Mouse (Mus musculus): ENCODE data around the gene Tex28.
"Not testable (repeated sequence)": the region's sequence is repeated elsewhere in the genome, so short reads cannot be mapped to it uniquely, and the experiment has no call there.

Tex28 gene

DNA sequence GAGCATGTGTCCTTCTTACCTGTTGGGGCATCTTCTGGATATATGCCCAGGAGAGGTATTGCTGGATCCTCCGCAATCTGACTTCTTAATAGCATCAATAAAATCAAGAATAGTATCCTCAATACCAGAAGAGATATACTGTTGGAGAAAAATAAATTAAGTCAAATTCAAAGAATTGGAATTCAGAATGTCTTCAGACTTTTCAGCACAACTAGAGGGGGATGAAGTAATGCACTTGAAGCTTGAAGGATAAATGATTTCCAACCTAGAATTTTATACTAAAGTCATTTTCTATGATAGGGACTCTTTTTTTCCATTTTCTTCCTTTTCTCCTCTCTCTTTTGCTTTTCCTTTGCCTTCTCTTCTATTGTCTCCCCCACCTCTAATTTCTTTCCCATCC is at the start of gene Tex28:
Tex28 (minus strand) TSS at position 101 of the 400 bp plus-strand sequence.
- no peak for DNase-seq (ENCODE audit: low spot score in 2 of 2)

DNA sequence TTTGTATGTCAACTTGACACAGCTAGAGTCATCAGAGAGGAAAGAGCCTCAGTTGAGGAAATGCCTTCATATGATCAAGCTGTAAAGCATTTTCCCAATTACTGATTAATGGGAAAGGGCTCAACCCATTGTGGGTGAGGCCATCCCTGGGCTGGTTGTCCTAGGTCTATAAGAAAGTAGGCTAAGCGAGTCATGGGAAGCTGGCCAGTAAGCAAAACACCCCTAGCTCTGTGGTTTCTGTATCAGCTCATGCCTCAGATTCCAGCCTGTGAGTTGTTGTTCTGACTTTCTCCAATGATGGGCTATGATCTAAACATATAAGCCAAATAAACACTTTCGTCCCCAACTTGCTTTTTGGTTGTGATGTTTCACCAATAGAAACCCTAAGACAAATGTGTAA is 35.9 kb upstream of the Tex28 start:
- no peak for DNase-seq (ENCODE audit: low spot score in 2 of 2)

DNA sequence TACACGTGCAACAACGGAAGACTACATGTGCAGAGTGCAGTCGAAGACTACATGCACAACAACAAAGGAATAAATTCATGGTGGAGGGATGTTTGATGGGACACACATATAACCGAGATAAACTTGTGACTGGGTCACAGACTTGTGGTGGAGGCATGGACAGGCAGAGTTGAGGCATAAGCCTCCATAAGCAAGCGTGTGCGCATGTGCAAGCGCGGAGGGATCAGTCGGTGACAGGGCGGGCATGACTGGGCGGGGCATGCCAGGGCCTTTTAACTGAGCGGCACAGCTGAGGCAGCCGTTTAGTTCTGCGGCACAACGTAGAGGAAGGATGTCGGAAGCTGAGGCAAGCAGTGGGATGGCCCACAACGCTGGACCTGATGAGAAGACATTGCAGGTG is 9.3 kb upstream of the Tex28 start, which contains the start of gene Tktl1:
Tktl1 (plus strand) TSS at position 301 of the 400 bp plus-strand sequence.
- DNase-seq (ENCODE audit: low spot score in 2 of 2) = no peak

DNA sequence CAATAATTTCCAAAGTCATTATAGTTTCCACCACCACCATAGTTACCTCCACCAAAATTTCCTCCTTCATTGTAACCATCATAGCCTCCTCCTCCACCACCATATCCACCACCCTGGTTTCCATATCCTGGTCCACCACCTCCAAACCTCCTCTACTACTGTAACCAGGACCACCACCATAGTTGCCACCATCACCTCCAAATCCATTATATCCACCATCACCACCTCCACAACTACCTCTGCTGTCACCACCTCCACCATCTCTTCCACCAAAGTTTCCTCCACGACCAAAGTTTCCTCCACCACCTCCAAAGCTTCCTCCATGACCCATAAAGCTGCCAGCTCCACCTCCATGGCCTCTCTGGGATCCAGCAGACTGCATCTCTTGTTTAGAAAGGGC is 32.4 kb downstream of the Tex28 start, which contains the start of gene Mecp2:
Mecp2 (minus strand) TSS at position 101 of the 400 bp plus-strand sequence.
- not testable (repeated sequence) for DNase-seq (ENCODE audit: low spot score in 2 of 2)

DNA sequence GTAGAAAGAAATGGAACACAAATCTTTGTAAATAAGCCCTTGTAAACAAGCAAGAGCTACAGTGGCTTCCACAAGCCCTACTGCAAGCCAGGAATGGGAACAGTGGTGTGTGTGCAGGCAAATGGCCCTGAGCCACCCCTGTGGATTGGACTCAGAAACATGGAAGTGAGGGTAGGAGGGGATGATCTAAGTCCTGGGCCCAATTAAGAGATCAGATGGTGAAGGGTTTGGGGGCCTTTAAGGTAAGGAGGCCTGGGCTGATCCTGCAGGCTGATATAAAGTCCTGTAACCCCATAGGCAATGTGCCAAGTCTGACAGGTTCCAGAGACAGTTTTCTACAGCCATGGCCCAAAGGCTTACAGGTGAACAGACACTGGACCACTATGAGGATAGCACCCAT is 40.5 kb downstream of the Tex28 start, which contains the start of gene Opn1mw:
Opn1mw (plus strand) TSS at position 301 of the 400 bp plus-strand sequence.
- DNase-seq (ENCODE audit: low spot score in 2 of 2) = no peak

DNA sequence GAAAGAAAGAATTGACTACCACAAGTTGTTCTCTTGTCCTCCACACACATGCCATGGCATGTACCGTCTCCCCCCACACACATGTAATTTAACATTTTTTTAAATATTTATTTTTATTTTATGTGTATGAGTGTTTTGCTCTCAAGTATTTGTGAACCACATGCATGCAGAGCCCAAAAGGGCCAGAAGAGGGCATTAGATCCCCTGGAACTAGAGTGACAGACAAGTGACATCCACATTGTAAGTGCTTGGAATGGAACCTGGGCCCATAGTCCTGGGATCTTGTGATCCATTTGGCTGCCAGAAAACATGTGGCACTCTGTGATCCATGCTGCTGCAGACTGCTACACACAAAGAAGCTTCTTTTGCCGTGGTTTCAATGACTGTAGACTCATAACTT is 42.7 kb downstream of the Tex28 start:
- no peak for DNase-seq (ENCODE audit: low spot score in 2 of 2)

DNA sequence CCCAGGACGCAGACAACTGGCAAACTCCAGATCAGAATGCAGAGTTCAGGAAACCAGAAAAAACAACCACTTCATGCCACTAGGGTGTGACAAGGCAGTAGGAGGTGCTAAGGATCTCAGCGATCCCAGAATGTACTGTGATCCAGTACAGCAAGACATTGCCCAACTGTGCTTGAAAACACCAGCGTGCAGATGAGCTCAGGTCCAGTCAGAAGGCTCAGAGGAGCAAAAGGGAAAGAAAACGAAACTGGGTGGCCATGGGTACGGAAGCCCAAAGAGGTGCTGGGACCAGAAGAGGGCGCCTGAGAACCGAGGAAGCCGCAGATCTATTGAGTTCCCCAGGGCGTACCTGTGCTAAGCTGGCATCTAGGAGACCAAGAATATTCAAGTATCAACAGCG is 52.1 kb downstream of the Tex28 start:
- DNase-seq (ENCODE audit: low spot score in 2 of 2) = peak; percentile 6 to 27

DNA sequence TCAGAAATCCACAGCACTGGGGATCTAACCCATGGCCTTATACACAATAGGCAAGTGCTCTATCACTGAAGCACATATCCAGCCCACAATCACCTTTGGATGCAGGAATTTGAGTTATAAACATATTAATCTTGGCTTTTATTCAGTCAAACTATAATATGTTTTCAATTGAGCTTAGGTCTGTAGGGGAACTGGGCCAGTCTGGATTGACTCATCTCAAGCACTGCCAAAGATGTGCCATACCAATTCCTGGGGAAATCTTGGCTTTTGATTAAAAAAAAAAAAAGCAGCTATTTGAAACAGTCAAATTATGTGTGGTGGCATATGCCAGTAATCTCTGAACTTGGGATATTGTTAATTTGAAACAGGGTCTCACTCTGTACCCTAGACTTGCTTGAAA is 53.6 kb downstream of the Tex28 start:
- DNase-seq (ENCODE audit: low spot score in 2 of 2) = no peak

DNA sequence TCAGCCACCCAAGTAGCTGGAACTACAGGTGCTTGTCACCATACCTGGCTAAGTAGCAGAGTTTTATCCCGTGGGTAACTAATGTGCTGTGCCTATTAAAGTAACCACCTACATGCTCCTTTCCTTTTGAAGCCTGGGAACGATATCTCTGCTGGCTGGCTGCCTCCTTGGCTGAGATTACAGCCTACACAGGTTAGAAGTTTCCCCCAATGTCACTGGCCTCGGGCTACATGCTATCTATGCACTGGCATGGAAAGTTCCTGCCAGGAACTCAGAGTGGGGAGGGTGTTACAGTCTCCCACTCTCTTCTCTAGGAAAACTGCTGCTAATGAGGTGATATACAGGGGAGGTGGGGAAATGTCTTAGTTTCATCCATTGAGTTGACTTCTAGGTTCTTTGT is 58.9 kb downstream of the Tex28 start:
- DNase-seq (ENCODE audit: low spot score in 2 of 2) = no peak

DNA sequence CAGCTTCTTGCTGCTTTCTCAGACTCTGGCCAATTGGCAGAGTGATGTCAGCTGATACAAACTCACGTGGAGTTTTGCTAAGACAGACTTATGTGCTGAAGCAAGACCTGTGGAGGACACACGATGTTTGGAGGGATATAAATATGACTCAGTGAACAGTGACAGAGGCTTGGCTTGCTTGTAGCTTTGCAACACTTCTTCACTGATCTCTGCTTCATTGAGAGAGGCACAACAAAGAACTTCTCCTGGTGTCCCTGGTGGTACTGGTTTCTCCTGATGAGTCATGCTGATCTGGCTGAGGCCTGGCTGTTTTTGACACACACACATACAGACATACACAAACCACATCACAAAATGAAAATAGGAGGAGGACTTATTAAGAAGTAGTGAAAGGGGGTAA is 61.7 kb downstream of the Tex28 start:
- DNase-seq (ENCODE audit: low spot score in 2 of 2) = no peak

DNA sequence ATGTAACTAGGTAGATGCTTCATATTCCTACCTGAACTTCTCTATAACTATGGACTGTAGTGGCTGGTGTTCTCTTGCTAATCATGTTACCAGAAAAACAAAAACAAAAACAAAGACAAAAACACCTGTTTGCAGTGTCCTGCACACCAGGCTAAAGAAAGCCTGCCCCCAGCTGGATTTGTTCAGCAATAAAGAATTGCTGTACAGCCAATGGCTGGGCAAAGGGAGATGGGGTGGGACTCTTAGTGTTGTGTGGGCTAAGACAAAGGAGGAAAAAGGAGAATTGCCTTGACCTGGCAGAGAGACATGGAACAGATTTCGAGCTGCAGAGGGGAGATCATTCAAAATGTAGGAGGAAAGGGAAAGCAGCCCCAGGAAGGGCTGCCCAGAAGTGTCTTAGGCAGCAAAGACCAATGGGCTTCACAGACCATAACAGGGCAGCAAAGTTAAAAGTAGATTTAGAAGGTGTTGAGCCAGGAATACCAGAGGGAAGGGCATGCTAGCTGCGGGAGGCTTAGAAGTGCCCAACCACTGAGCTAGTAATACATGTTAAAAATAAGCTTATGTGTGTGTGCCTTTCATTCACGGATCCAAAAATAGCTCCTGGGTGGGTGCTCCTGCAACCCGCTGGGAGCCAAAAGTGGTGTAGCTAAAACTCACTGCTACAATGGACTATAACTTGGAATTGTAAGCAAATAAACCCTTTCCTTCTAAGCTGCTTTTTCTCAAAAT is 64.0 kb downstream of the Tex28 start:
- no peak for DNase-seq (ENCODE audit: low spot score in 2 of 2)

Data from frontal cortex, postnatal 10 days (tissue).